Mouse (Mus musculus) E14TG2a.4 (cell line): ENCODE data around the gene Xxylt1.

ENCODE experiments used
- H3K27me3 ChIP-seq: 2 replicates; pipeline ENCODE4 v1.6.1; 2014; ENCODE audit warnings: low read length, control low read depth; ENCODE audit not compliant: insufficient read depth
- H3K36me3 ChIP-seq: 2 replicates; pipeline ENCODE4 v1.6.1; 2014; ENCODE audit warnings: low read length, control low read depth; ENCODE audit not compliant: insufficient read depth
- H3K4me1 ChIP-seq: replicated peaks from 2 replicates; pipeline ENCODE4 v1.6.1; 2014; ENCODE audit warnings: low read depth, low read length, control low read depth
- H3K4me3 ChIP-seq: replicated peaks from 2 replicates; pipeline ENCODE4 v1.5.1; 2014; ENCODE audit warnings: mild to moderate bottlenecking, low read length
- H3K9me3 ChIP-seq: 2 replicates; pipeline ENCODE4 v1.6.1; 2014; ENCODE audit warnings: low read length, control low read depth
- CTCF ChIP-seq: conservative IDR thresholded peaks from 2 replicates; pipeline ENCODE4 v1.5.1; 2014; ENCODE audit warnings: low read length
- NANOG ChIP-seq: IDR thresholded peaks from 2 replicates; pipeline ENCODE4 v1.6.1; 2014; ENCODE audit warnings: borderline replicate concordance, low read length, mixed read lengths
- POU5F1 ChIP-seq: IDR thresholded peaks from 2 replicates; pipeline ENCODE4 v1.6.1; 2014; ENCODE audit warnings: low read length, borderline replicate concordance

Gene Xxylt1

GRCm38 (mm10) chr16:31081125-31081664 is at the start of gene Xxylt1:
Xxylt1 (minus strand) TSS chr16:31081432.
- Histone ChIP-seq H3K4me1 (peaks cover 24% of the 10 kb centered on the region), H3K27me3 (peaks cover 11% of the 10 kb centered on the region), H3K4me3 (peak within 1 kb of the TSS; percentile 91), H3K9me3 (no peaks in the 10 kb centered on the region), H3K36me3 (peaks cover 26% of the 10 kb centered on the region)
- TF ChIP-seq POU5F1 (no peak), NANOG (no peak), CTCF (no peak)

DNA sequence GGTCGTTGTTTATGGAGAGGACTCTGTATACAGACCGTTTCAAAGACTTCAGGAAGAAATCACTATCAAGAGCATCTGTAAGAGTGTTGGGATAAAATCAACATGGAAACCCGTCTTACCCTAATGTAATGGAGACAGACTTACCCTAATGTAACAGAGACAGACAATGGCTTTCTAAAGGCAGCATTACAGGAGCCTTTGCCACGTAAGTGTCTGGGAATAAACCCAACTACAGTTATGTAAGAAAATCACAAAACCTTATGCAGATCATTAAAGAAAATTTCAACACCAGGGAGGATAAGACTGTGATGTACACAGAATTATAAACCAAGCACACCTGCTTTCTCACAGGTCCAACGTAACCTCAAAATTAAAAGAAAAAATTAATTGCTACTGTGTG is 46.9 kb upstream of the Xxylt1 start:
- Histone ChIP-seq H3K36me3 (peaks cover 53% of the 10 kb centered on the region), H3K4me1 (peaks cover 3% of the 10 kb centered on the region; the same call in 1 of the 2 replicates), H3K4me3 (no peak overlapping the region), H3K9me3 (no peaks in the 10 kb centered on the region), H3K27me3 (no peaks in the 10 kb centered on the region)
- no peak for TF ChIP-seq NANOG
- TF ChIP-seq POU5F1 = no peak
- TF ChIP-seq CTCF = no peak

- Histone ChIP-seq H3K27me3 (no peaks in the 10 kb centered on the region), H3K4me3 (no peak overlapping the region), H3K4me1 (no peaks in the 10 kb centered on the region), H3K9me3 (no peaks in the 10 kb centered on the region), H3K36me3 (peaks cover 45% of the 10 kb centered on the region)
- TF ChIP-seq NANOG (no peak), POU5F1 (no peak), CTCF (no peak)
Measured at GRCm38 (mm10) chr16:31124991-31125390, 43.8 kb upstream of the Xxylt1 start.

DNA sequence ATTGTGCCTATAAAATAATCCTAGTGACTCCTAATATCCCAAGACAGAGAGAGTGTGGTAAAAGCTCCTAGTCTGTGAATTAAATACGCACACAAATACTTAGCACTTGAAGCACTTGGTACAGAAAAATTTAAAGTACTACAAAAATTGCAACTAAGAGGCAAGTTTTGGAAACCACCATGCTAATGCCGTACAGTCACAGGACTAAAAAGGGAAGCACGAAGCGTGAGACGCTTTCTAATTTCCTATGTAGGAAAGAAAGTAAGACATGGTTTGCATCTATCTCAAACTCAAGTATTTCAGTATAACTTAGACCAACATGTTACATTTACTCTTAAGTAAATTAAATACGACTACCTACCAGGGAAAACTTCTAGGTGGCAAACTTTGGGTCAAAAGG is 40.4 kb upstream of the Xxylt1 start:
- H3K27me3 ChIP-seq = no peaks in the 10 kb centered on the region
- no peaks in the 10 kb centered on the region for H3K4me1 ChIP-seq
- peaks cover 36% of the 10 kb centered on the region for H3K36me3 ChIP-seq
- no peak for TF ChIP-seq POU5F1
- no peak for TF ChIP-seq CTCF
- TF ChIP-seq NANOG = no peak
- no peaks in the 10 kb centered on the region for H3K9me3 ChIP-seq
- no peak overlapping the region for H3K4me3 ChIP-seq

DNA sequence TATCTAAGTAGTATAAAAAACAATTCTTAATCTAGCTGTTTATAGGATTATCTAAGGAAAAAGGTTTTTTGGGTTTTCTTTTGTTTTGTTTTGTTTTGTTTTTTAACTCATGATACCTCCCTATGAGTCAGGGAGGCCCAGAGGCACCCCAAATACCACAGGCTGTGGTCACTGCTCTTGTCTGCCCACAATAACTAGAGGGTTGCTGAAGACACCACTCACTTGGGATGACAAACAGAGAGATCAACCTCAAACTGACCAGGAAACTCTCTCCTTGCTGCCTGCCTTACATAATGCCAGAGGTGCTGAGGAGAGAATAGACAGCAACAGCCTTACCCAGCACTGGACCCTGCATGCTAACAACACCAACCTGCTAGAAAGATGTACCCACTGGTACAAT is 32.4 kb upstream of the Xxylt1 start:
- H3K36me3 ChIP-seq = peaks cover 54% of the 10 kb centered on the region
- no peaks in the 10 kb centered on the region for H3K4me1 ChIP-seq
- TF ChIP-seq NANOG = no peak
- no peak for TF ChIP-seq CTCF
- TF ChIP-seq POU5F1 = no peak
- no peaks in the 10 kb centered on the region for H3K9me3 ChIP-seq
- no peaks in the 10 kb centered on the region for H3K27me3 ChIP-seq
- H3K4me3 ChIP-seq = no peak overlapping the region

DNA sequence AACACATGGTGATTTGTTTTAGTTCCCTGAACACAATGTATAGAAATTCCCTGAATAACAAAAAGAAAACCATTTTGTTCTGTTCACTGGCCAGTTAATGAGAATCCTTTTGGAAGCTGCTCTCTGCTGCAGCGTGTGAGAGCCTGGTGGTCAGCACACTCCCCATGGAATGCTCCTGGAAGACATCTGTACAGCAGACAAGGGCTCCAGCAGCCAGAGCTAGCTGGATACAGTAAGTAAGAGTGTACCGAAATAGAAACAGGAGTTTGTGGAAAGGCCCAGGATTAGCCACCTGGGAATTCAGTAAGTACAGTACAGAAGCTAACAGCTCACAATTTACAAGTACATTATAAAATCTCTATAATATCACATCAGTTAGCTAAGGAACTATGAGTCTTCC is 20.1 kb upstream of the Xxylt1 start:
- TF ChIP-seq CTCF (no peak), NANOG (no peak), POU5F1 (no peak)
- H3K36me3 ChIP-seq = peaks cover 56% of the 10 kb centered on the region
- H3K4me3 ChIP-seq = no peak overlapping the region
- H3K9me3 ChIP-seq = no peaks in the 10 kb centered on the region
- no peaks in the 10 kb centered on the region for H3K4me1 ChIP-seq
- no peaks in the 10 kb centered on the region for H3K27me3 ChIP-seq

- Histone ChIP-seq H3K9me3 (no peaks in the 10 kb centered on the region), H3K27me3 (no peaks in the 10 kb centered on the region), H3K36me3 (peaks cover 48% of the 10 kb centered on the region), H3K4me3 (no peak overlapping the region), H3K4me1 (no peaks in the 10 kb centered on the region)
- no peak for TF ChIP-seq POU5F1
- TF ChIP-seq NANOG = no peak
- no peak for TF ChIP-seq CTCF
Measured at GRCm38 (mm10) chr16:31099906-31100305, 18.7 kb upstream of the Xxylt1 start.

GRCm38 (mm10) chr16:31094036-31094435 is 12.8 kb upstream of the Xxylt1 start:
- no peaks in the 10 kb centered on the region for H3K9me3 ChIP-seq
- no peak overlapping the region for H3K4me3 ChIP-seq
- TF ChIP-seq NANOG (no peak), CTCF (no peak), POU5F1 (no peak)
- no peaks in the 10 kb centered on the region for H3K27me3 ChIP-seq
- H3K4me1 ChIP-seq = 0 out of 2 replicates have a peak, but pooled peaks cover 3% of the 10 kb centered on the region
- peaks cover 9% of the 10 kb centered on the region; the same call in 1 of the 2 replicates for H3K36me3 ChIP-seq

DNA sequence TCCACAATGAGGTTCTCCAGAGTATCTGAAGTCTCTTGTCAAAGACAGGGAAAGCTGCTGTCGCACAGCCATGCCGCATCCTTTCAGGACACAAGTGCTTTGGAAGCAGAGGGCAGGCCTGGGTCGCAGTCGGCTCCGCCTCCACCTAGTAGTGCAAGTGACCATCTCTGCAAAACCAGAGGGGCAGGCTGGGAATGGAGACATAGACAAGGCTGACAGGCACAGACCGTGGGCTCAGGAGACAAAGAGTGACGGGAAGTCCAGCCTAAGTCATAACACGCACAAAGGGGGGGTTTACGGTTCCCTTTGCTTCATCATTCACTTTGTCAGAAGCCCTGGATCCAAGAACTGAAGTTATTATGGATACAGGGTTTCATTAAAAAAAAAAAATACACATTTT is 12.0 kb upstream of the Xxylt1 start:
- no peaks in the 10 kb centered on the region for H3K9me3 ChIP-seq
- peaks cover 5% of the 10 kb centered on the region; the same call in 1 of the 2 replicates for H3K36me3 ChIP-seq
- H3K4me1 ChIP-seq = 0 out of 2 replicates have a peak, but pooled peaks cover 3% of the 10 kb centered on the region
- H3K27me3 ChIP-seq = no peaks in the 10 kb centered on the region
- no peak overlapping the region for H3K4me3 ChIP-seq
- TF ChIP-seq POU5F1 (no peak), CTCF (no peak), NANOG (no peak)
